Mouse (Mus musculus): Measurements from ENCODE around the gene Fli1.

The Fli1 gene

DNA sequence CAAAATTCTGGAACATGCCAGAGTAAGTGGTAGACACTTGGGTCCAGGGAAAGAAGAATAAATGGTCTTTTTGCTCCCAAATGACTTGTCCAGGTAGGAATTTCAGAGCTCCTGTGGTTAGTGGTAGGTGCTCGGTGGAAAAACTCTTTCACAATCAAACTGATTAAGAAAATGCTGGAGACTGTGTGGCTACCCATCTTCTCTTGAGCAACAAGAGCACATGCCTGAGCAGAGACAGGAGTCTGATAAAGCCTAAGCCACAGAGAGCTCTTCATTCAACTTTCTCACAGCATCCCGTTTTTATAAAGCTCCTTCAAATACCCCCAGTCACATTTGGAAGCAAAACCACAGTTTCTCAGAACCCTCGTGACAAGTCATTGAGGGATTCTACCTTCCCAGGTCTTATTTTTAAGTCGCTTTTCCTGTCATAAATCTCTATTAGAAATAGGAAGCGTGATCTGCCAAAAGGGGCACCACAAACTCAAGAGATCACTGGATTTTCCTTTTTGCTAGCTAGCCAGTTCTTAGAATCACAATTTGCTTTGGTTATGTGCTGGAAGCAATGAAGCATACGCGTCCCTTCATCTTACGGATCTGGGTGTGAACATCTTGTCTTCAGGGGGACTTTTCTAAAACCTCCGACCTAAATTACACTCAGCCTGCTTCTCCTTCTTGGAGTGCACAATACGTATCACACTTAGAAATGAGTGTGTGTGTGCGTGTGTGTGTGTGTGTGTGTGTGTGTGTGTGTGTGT, 40.2 kb downstream of the Fli1 start:
- no peak for DNase-seq (ENCODE audit: low spot score)

DNA sequence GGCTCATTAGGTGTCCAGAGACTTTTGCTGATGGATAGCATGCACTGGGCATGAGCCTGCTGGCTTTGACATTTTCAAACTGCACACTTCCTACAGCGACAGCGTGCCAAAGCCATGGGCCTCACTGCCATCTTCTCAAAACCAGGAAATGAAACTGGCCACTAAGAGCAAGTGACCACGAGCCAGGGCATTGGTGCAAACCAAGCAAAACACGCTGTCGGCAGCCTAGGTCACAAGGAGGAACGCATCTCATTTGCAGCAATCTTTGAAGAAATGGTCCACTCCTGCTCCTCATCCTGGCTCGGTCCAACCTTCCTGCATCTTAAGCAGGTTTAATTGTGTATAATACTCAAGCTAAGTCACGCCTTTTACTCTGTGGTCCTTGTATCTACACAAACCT, 41.8 kb downstream of the Fli1 start:
- no peak for DNase-seq (ENCODE audit: low spot score)

DNA sequence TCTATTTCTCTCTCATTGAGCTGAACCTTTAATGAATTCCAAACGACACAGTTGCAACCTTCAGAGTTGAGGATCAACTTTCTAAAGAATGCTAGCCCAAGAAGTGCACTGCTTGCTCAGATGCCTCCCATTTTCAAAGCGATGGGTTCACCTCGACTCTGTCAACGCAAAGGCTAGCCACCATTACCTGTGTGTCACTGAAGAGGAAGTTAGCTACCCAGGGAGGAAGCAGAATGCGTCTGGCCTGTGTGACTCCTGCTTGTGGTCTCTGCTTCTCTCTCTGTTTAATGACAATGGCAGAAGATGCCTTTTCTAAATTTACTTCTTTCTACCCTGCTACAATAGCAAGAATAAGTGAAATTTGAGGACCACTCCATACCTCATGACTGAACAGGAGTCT, 42.6 kb downstream of the Fli1 start:
- DNase-seq (ENCODE audit: low spot score), result no peak

DNA sequence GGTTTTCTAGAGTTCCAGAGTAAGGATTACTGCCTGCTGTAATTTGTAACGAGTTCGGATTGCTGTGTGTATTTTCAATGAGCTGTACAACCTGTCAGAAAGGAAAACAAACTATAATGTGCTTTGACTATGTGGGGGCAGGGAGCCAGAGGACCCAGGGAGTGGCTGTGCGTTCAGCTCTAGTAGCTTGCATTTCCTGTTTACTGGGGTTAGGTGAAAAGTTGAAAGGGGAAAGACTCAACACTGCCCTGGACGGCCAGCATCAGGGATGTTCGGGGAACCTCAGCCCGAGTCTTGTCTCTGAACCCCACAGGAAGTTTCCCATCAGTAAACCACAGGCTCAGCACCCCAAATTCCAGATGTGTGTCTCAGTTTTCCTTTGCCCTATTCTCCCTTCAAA, 43.2 kb downstream of the Fli1 start:
- no peak for DNase-seq (ENCODE audit: low spot score)

- no peak for DNase-seq (ENCODE audit: low spot score)
Measured at GRCm38 (mm10) chr9:32495643-32495997, 47.0 kb downstream of the Fli1 start.

DNA sequence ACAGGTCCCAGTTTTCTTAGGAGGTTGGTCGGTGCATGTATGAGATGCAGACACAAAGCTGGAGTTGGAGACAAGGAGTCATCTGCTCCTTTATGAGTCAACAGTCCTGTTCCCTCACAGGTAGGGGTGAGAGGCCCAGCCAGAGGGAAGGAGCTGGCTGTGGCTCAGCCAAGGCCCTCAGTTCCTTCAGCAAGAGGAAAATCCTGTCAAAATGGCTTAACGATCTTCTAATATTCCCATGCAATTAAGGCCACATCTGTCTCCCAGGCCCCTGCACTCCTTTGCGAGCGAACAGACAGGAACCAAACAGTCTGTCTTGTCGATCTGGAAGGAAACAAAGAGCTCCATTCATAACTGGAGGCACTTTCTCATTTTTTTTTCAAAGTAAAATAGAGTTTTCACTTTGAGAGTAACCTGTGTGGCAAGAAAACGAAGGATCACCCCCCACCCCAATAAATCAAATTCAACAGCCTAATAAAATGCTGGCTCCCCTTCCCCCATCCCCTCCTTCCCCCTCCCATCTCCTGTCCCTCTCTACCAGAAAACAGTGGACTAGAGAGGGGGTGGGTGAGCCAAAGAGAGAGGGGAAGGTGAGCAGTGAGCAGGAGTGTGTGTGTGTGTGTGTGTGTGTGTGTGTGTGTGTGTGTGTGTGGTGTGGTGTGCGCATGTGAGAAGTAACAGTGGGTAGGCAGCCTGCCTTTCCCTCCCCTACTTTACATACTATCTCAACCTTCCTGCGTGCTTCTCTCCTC, 47.6 kb downstream of the Fli1 start:
- no peak for DNase-seq (ENCODE audit: low spot score)

- no peak for DNase-seq (ENCODE audit: low spot score)
Measured at GRCm38 (mm10) chr9:32493588-32494423, 48.9 kb downstream of the Fli1 start.

DNA sequence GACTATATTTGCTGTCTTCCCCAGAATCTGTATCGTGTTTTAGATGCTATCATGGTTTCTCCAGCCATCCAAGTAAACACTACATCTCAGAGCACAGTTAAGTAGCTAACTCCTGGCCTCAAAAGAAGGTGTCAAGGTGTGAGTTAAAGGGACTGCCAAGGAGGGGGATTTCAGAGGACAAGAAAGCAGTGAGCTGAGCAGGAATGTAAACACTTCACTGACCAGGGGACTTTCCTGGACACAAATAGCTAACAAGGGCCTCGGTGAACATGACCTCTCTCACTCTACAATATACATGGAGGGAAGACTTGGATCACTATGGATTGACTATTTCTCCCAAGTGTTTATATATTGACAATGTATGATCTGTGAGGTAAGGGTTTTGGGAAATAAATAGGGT, 49.9 kb downstream of the Fli1 start:
- no peak for DNase-seq (ENCODE audit: low spot score)

GRCm38 (mm10) chr9:32491484-32491883, 51.2 kb downstream of the Fli1 start:
- DNase-seq (ENCODE audit: low spot score), result no peak

- no peak for DNase-seq (ENCODE audit: low spot score)
Measured at GRCm38 (mm10) chr9:32489794-32490358, 52.8 kb downstream of the Fli1 start.

DNA sequence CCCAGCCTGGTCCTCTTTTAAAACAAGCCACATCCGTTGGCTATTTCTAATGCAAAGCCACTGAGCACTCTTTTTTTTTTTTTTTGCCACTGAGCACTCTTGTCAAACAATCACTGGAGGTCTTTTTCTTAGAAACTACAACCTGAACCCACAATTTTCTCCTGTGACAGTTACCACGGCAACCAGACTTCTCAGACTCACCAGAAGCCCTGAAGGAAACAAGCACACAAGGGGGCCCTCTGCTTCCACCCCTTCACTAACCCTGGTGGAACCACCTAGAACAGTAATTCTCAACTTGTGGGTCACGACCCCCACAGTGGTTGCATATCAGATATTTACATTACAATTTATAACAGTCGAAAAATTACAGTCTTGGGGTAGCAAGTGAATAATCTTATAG, 53.3 kb downstream of the Fli1 start:
- DNase-seq (ENCODE audit: low spot score), result no peak

DNA sequence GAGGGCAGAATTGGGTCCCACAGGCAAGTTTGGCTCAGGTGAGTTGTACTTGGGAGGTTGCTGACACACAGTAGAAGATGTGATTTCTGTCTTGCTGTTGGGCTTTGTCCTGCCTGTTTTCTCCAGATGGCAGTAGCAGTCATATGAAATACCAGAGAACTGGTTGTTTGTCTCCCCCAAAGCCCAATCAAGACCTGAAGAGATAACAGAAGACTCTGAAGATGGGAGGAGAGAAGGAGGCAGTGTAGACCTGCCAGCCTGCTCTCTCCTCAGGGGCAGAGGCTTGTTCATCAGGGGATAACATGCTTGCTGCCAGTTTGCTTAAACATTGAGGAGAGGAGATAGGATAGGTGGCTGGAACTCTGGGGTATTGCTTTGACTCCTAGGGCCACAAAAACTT, 54.0 kb downstream of the Fli1 start:
- no peak for DNase-seq (ENCODE audit: low spot score)

GRCm38 (mm10) chr9:32487823-32488222, 54.8 kb downstream of the Fli1 start:
- DNase-seq (ENCODE audit: low spot score), result no peak

DNA sequence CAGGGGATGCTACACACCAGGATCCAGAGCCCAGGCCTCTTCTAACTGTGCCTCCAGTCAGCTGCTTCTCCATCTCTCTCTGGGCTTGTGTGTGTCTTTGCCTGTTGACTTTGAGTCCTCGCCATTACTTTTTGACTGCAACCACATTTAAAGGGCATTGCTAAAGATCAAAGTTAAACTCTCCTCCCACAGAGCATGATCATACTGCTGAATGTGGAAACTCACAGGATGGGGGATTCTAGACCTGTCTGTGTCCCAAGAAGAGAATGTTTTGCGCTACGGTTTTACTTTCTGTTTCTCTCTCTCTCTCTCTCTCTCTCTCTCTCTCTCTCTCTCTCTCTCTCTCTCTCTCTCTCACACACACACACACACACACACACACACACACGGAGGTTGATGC, 55.3 kb downstream of the Fli1 start:
- no peak for DNase-seq (ENCODE audit: low spot score)

- no peak for DNase-seq (ENCODE audit: low spot score)
Measured at GRCm38 (mm10) chr9:32480418-32480817, 62.2 kb downstream of the Fli1 start.

DNA sequence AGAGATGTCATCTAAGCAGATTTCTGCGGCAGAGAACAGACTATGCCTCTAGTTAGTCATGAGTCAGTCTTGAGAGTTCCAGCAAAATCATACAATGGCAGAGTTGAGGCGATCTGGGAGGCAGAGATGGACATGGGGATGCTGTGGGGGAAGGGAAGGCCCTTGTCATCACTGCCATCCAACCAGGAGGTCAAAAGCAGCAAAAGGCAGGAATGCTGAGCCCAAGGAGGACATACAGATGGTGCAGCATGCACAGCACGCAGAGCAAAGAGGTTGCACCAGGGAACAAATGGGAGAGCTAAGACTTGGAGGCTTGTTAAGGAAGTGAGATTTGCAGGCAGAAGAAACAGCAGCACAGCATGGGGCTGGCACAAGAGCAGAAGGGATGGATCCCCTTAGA, 63.9 kb downstream of the Fli1 start:
- DNase-seq (ENCODE audit: low spot score), result no peak

- DNase-seq (ENCODE audit: low spot score), result no peak
Measured at GRCm38 (mm10) chr9:32478087-32478486, 64.6 kb downstream of the Fli1 start.

DNA sequence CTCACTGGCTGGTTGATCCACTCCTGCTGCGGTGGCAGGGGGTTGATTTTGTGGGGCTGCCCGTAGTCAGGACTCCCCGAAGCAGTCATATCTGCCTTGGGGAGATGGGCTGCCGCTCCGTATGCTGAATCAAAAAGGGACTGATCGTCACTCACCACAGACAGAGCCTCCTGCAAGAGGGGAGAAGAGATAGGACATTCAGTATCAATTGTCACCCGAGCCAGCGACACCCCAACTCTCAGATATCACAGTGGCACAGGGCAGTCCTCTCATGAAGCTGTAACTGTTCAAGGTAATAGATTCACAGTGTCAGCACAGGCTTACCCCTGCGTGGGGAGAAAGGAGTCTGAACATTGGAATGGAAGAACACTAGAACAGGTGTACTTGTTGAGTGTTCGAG, 66.1 kb downstream of the Fli1 start:
- no peak for DNase-seq (ENCODE audit: low spot score)

- no peak for DNase-seq (ENCODE audit: low spot score)
Measured at GRCm38 (mm10) chr9:32474621-32475390, 67.9 kb downstream of the Fli1 start.

- DNase-seq (ENCODE audit: low spot score), result no peak
Measured at GRCm38 (mm10) chr9:32472346-32472745, 70.3 kb downstream of the Fli1 start.

DNA sequence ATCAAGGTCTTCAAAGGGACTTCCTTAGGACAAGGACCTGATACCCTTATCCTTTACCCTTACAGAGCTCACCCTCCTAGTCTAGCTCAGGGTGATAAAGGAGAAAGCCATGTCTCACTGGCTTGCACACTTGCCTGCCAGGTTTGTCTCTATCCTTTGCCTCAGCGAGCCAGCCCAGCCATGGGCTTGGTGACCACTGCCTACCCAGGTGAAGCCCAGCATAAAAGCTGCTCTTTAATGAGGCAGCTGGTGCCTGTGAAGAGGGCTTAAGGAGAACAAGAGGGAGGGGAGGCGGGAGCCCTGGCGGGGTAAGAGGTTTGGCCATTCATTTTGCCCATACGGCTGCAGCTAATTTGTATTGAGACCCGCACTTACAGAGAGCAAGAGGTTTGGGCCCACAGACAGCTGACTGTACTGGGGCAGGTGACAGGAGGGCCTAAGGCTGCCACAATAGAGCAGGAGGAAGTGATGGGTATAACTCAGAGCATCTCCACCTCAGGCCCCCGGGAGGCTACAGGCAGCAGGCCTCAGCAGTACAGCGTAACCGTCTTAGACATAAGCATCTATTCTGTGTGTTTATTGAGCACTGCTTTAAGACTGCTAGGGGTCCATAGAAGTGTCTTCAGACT, 73.4 kb downstream of the Fli1 start:
- no peak for DNase-seq (ENCODE audit: low spot score)

Data from urinary bladder, postnatal 25 days (tissue).